Mouse (Mus musculus): ENCODE measurements around the gene Aqp2.

Aqp2 gene

GRCm38 (mm10) chr15:99590429-99591084, 11.7 kb downstream of the Aqp2 start, which contains the start of gene Aqp5:
Gene Aqp5 (plus strand): TSS chr15:99590782.
- no peak for DNase-seq (ENCODE audit: low read depth)

GRCm38 (mm10) chr15:99592177-99592576, 13.3 kb downstream of the Aqp2 start:
- DNase-seq (ENCODE audit: low read depth): no peak

DNA sequence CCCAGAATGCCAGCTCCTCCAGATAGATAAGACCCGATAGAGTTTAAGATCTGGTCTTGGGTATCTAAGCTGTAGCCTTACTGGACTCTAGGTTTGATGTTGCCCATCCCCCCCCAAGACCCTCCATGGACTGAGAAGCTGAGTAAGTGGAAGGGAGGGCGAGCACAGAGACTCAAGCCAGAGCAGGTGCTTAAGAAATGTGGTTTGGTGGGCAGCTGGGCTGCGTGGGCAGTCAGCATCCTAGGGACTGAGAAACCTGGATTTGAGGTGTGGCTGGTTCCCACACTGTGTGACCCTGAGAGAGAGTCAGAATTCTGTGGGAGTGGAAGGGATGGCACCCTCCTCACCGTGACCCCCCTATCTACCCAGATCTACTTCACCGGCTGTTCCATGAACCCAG, 14.0 kb downstream of the Aqp2 start:
- DNase-seq (ENCODE audit: low read depth): no peak

- no peak for DNase-seq (ENCODE audit: low read depth)
These were observed 16.1 kb downstream of the Aqp2 start for GRCm38 (mm10) chr15:99594951-99595350.

DNA sequence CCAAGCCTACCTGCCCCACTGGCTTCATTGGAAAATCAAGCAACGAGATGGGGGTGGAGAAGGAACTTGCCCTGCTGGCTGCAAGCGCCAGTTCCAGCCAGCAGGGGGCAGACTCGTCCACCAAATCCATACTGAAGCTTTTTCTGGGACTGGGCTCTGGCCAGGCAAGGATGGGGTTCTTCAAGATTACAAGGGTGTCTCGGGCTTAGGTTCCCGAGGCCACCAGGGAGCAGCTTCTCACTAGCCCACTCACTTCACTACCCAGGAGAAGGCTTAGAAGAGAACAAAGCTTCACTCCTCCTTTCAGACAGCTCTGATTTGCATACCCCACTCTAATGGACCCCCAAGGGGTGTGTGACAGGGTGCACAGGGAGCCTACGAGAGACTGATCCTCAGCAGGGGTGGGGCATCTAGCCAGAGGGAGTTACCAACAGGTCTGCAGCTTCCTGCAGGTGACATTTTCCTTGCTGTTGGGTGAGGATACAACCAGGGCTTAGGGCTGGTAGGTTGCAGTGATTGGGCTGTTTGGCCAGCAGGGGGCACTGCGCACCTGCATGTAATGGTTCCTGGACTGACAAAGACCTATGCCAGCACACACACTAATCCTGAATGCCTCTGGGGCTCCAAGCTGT, 17.3 kb downstream of the Aqp2 start:
- DNase-seq (ENCODE audit: low read depth): peak; percentile 76

GRCm38 (mm10) chr15:99596841-99597240, 18.0 kb downstream of the Aqp2 start:
- DNase-seq (ENCODE audit: low read depth): no peak

- DNase-seq (ENCODE audit: low read depth): no peak
These were observed 18.7 kb downstream of the Aqp2 start for GRCm38 (mm10) chr15:99597596-99597995.

DNA sequence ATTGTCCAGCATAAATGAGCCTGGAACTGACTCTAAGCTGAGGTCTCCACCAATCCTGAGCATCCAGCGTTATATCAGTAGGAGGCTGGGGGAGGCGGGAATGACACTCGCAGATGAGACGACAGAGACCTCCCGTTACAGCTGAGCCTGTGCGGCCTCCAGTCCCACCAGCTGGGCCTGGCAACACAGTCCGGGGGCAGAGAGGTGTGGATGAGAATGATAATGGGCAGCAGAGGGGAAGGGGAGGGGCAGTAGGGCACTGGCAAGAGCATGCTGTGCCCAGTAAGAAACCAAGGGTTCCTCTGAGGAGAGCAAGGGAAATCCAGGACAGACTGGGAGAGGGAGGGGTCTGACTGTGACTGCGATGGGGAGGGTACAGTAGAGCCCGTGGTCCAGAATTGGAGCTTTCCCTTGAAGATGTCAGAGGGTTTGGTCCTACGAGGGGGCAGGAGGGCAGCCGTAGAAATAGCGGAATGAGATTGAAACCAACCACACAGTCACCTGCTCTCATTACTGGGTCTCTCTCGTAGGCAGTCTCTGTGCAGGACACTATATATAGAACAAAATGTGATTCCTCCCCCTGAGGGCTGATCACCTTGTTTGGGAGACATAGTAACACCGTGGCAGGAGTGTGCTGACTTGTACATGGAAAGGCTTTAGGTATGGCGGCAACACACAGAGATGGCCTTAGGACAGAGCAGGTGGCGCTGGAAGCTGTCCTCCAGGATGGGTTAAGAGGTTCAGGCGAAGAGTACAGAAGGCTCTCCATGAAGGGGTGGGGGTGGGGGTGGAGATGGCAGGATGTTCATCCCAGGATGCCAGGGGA, 20.6 kb downstream of the Aqp2 start:
- no peak for DNase-seq (ENCODE audit: low read depth)

GRCm38 (mm10) chr15:99600986-99601822, 22.3 kb downstream of the Aqp2 start, which contains the start of gene Aqp6:
Gene Aqp6 (plus strand): TSS chr15:99601400.
- no peak for DNase-seq (ENCODE audit: low read depth)

- no peak for DNase-seq (ENCODE audit: low read depth)
These were observed 22.9 kb downstream of the Aqp2 start for GRCm38 (mm10) chr15:99601823-99602120.

DNA sequence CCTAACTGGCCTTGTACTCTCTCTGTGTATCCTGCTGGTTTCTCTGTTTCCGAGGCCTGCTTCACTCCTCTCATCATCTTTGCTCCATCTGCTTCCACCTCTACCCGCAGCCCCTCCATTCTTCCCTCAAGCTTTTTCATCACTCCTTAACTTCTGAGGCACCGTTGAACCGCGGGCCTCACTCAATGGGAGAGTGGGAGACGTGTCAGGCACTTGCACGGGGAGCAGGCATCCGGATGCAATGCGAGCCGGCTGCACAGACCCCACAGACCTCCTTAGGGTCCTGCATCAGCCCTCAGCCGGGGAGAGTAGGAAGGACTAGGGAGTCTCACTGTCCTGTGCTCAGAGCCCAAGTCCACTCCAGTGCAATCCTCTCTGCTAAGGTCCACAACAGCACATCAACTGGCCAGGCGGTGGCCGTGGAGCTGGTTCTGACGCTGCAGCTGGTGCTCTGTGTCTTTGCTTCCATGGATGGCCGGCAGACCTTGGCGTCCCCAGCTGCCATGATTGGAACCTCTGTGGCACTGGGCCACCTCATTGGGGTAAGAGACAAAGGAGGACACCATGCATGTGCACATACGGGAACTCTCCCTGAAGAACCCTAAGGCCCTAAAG, 23.5 kb downstream of the Aqp2 start:
- DNase-seq (ENCODE audit: low read depth): no peak

GRCm38 (mm10) chr15:99603216-99603615, 24.4 kb downstream of the Aqp2 start:
- DNase-seq (ENCODE audit: low read depth): no peak

- no peak for DNase-seq (ENCODE audit: low read depth)
These were observed 26.7 kb downstream of the Aqp2 start for GRCm38 (mm10) chr15:99605595-99605994.

GRCm38 (mm10) chr15:99606515-99606914, 27.7 kb downstream of the Aqp2 start:
- no peak for DNase-seq (ENCODE audit: low read depth)

DNA sequence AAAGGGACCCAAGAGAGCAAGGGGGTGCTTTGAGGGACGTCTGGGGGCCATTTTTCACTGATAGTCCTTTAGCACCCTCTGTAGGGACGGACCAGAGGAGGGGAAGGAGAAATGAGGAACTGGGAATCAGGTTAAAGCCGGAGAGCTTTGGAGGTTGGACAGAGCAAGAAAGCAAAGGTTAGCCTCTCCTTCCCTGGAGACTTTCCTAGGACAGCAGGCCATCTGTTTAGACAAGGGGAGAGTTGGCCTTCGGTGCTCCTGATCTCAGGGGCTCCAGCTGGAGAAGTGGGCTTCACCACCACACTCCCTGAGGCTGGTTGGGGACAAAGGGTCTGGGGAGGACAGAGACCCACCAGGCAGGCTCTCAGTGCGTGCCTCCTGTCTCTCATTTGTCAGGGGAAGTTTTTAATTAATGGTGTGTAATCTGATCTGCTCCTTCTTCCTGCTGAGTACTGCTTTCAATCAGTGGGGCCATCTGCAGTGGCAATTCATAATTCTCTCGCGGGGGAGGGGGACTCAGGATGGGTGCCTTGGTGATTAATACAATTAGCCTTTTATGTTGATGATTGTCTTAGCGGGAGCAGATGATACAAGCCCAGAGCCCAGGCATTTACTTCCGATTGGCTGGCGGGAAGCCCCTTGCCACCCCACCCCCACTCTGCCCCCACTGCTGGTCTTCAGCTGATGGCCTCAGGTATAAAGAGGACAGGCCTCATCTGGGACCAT, 28.7 kb downstream of the Aqp2 start:
- DNase-seq (ENCODE audit: low read depth): no peak

GRCm38 (mm10) chr15:99608382-99609125, 29.7 kb downstream of the Aqp2 start:
- DNase-seq (ENCODE audit: low read depth): no peak

GRCm38 (mm10) chr15:99611563-99611962, 32.7 kb downstream of the Aqp2 start:
- DNase-seq (ENCODE audit: low read depth): no peak

GRCm38 (mm10) chr15:99614273-99614672, 35.4 kb downstream of the Aqp2 start:
- DNase-seq (ENCODE audit: low read depth): no peak

- DNase-seq (ENCODE audit: low read depth): no peak
These were observed 35.9 kb downstream of the Aqp2 start for GRCm38 (mm10) chr15:99614753-99615152.

DNA sequence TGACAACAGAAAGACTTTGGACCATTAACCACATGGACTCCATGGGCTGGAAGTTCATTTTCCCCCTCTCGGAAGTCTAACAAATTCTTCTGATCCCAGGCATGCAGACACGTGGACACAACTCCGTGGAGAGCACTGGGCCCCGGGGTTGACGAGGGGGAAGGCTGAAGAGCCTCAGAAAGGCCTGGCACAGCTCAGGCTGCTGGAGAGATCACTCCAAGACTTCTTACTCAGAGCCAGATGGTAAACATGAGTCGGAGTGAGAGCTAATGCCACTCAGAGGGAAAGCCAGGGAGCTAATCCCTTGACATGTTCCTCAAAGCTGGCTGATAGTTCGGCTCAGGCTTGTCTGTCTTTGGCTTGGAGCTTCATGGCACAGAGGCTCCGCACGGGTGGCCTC, 36.4 kb downstream of the Aqp2 start:
- DNase-seq (ENCODE audit: low read depth): no peak
